Mouse (Mus musculus): ENCODE measurements around the gene Ghrhr.

DNA sequence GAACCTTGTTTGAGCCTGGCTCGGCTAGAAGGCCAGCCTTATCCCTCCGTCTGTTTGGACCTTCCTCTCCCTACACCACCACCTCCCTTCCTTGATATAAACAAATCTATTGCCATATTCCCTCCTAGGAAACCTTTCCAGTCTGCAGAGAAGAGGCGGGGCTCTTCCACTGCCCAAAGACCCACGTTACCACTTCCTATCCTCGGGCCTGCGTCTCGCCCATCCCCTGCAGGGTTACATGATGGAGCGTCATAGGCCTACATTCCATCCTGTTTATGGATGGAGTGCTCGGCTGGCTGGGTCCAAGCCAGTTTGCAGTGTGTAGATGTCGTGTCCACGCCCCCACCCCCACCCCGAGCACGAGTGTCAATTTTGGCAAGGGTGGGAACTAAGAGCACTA, 48.8 kb upstream of the Ghrhr start:
- TF ChIP-seq CTCF (IDR thresholded peaks at IDR 0.05; ENCODE audit: borderline replicate concordance, control insufficient read depth, extremely low read depth, insufficient read depth, low read length, poor library complexity) = no peak
- TF ChIP-seq POLR2A (IDR thresholded peaks at IDR 0.05; ENCODE audit: control insufficient read depth, extremely low read depth, insufficient read depth, low read length, poor library complexity) = no peak
